Mouse (Mus musculus): Measurements from ENCODE around the gene Gse1. TPM values are rescaled to one million over a fixed set of nuclear protein-coding genes. Genes with fewer than 3 reads are reported as not detected.

The Gse1 gene
- 24.0 and 24.9 TPM in 2 replicates for polyA plus RNA-seq (2015; fragmentation: Nextera tagmentation; extraction: Ambion mirVana)

GRCm38 (mm10) chr8:120227891-120228591 is at the start of gene Gse1:
TSS of gene Gse1 (plus strand) at chr8:120228456.
- Histone ChIP-seq H3K9ac (peak within 1 kb of the TSS; percentile 71), H3K4me1 (peaks cover 76% of the 10 kb centered on the region), H3K27me3 (peaks cover 29% of the 10 kb centered on the region), H3K27ac (peak within 1 kb of the TSS; percentile 44), H3K4me3 (peak within 1 kb of the TSS; percentile 54), H3K36me3 (ENCODE audit: poor library complexity, severe bottlenecking) (no peaks in the 10 kb centered on the region), H3K4me2 (peak within 1 kb of the TSS; percentile 94), H3K9me3 (replicated peaks) (no peaks in the 10 kb centered on the region)
- WGBS = 0% methylated on average over 27 of the region's 52 CpGs
- ATAC-seq = peak; percentile 69

- peaks cover 44% of the 10 kb centered on the region for H3K4me1 ChIP-seq
- ATAC-seq = peak; percentile 72
- H3K4me2 ChIP-seq = peak overlapping the region; percentile 47
- no peak overlapping the region for H3K9ac ChIP-seq
- WGBS = under 1% methylated on average over 10 of the region's 10 CpGs
- H3K27me3 ChIP-seq = peaks cover 13% of the 10 kb centered on the region; the same call in 1 of the 2 replicates
- no peaks in the 10 kb centered on the region for H3K36me3 ChIP-seq (ENCODE audit: poor library complexity, severe bottlenecking)
- H3K27ac ChIP-seq = peak overlapping the region; percentile 25; the same call in 1 of the 2 replicates
- H3K9me3 ChIP-seq (replicated peaks) = no peaks in the 10 kb centered on the region
- H3K4me3 ChIP-seq = no peak overlapping the region
These were observed 49.2 kb upstream of the Gse1 start for GRCm38 (mm10) chr8:120179027-120179431.

GRCm38 (mm10) chr8:120180445-120180970 is 47.7 kb upstream of the Gse1 start:
- no peak overlapping the region for H3K4me3 ChIP-seq
- no peak for ATAC-seq
- no peaks in the 10 kb centered on the region for H3K27me3 ChIP-seq
- H3K9me3 ChIP-seq (replicated peaks) = no peaks in the 10 kb centered on the region
- H3K4me1 ChIP-seq = peaks cover 58% of the 10 kb centered on the region
- no peaks in the 10 kb centered on the region for H3K36me3 ChIP-seq (ENCODE audit: poor library complexity, severe bottlenecking)
- no peak overlapping the region for H3K27ac ChIP-seq
- no peak overlapping the region for H3K9ac ChIP-seq
- no peak overlapping the region for H3K4me2 ChIP-seq
- 35% methylated on average over 7 of the region's 7 CpGs for WGBS

GRCm38 (mm10) chr8:120181274-120181673 is 47.0 kb upstream of the Gse1 start:
- H3K4me3 ChIP-seq = no peak overlapping the region
- no peaks in the 10 kb centered on the region for H3K36me3 ChIP-seq (ENCODE audit: poor library complexity, severe bottlenecking)
- ATAC-seq = no peak
- 93% methylated on average over 5 of the region's 5 CpGs for WGBS
- no peak overlapping the region for H3K9ac ChIP-seq
- peaks cover 61% of the 10 kb centered on the region for H3K4me1 ChIP-seq
- H3K27ac ChIP-seq = no peak overlapping the region
- H3K4me2 ChIP-seq = no peak overlapping the region
- H3K9me3 ChIP-seq (replicated peaks) = no peaks in the 10 kb centered on the region
- no peaks in the 10 kb centered on the region for H3K27me3 ChIP-seq

- H3K4me2 ChIP-seq = no peak overlapping the region
- H3K4me3 ChIP-seq = no peak overlapping the region
- ATAC-seq = no peak
- no peak overlapping the region for H3K27ac ChIP-seq
- peaks cover 61% of the 10 kb centered on the region for H3K4me1 ChIP-seq
- no peaks in the 10 kb centered on the region for H3K27me3 ChIP-seq
- WGBS = 76% methylated on average over 4 of the region's 4 CpGs
- H3K36me3 ChIP-seq (ENCODE audit: poor library complexity, severe bottlenecking) = no peaks in the 10 kb centered on the region
- H3K9me3 ChIP-seq (replicated peaks) = no peaks in the 10 kb centered on the region
- H3K9ac ChIP-seq = no peak overlapping the region
These were observed 46.3 kb upstream of the Gse1 start for GRCm38 (mm10) chr8:120181861-120182414.

GRCm38 (mm10) chr8:120184366-120184765 is 43.9 kb upstream of the Gse1 start:
- Histone ChIP-seq H3K4me3 (no peak overlapping the region), H3K27ac (peak overlapping the region; percentile 44; the same call in 1 of the 2 replicates)
- 39% methylated on average over 9 of the region's 9 CpGs for WGBS

GRCm38 (mm10) chr8:120184850-120185792 is 43.1 kb upstream of the Gse1 start:
- Histone ChIP-seq H3K27me3 (no peaks in the 10 kb centered on the region), H3K4me2 (peak overlapping the region; percentile 17), H3K9me3 (replicated peaks) (no peaks in the 10 kb centered on the region), H3K4me3 (no peak overlapping the region), H3K27ac (peak overlapping the region; percentile 69), H3K36me3 (ENCODE audit: poor library complexity, severe bottlenecking) (no peaks in the 10 kb centered on the region), H3K9ac (peak overlapping the region; percentile 30), H3K4me1 (peaks cover 36% of the 10 kb centered on the region)
- peak; percentile 57; the same call in 1 of the 2 replicates for ATAC-seq
- 16% methylated on average over 16 of the region's 17 CpGs for WGBS

More at GRCm38 (mm10) chr8:120184366-120184765, 43.9 kb upstream of the Gse1 start:
- ATAC-seq = peak; percentile 28; the same call in 1 of the 2 replicates
- Histone ChIP-seq H3K27me3 (no peaks in the 10 kb centered on the region), H3K9me3 (replicated peaks) (no peaks in the 10 kb centered on the region), H3K36me3 (ENCODE audit: poor library complexity, severe bottlenecking) (no peaks in the 10 kb centered on the region), H3K4me1 (peaks cover 41% of the 10 kb centered on the region), H3K4me2 (no peak overlapping the region), H3K9ac (no peak overlapping the region)

GRCm38 (mm10) chr8:120186454-120186853 is 41.8 kb upstream of the Gse1 start:
- Histone ChIP-seq H3K27me3 (no peaks in the 10 kb centered on the region), H3K9me3 (replicated peaks) (no peaks in the 10 kb centered on the region), H3K27ac (no peak overlapping the region; the same call in 1 of the 2 replicates), H3K4me1 (peaks cover 40% of the 10 kb centered on the region), H3K4me3 (no peak overlapping the region), H3K9ac (no peak overlapping the region), H3K36me3 (ENCODE audit: poor library complexity, severe bottlenecking) (no peaks in the 10 kb centered on the region), H3K4me2 (no peak overlapping the region)
- WGBS = 69% methylated on average over 8 of the region's 8 CpGs
- ATAC-seq = no peak

- no peak overlapping the region for H3K27ac ChIP-seq
- no peaks in the 10 kb centered on the region for H3K36me3 ChIP-seq (ENCODE audit: poor library complexity, severe bottlenecking)
- WGBS = 89% methylated on average over 6 of the region's 6 CpGs
- H3K27me3 ChIP-seq = no peaks in the 10 kb centered on the region
- no peak overlapping the region for H3K4me3 ChIP-seq
- H3K9me3 ChIP-seq (replicated peaks) = no peaks in the 10 kb centered on the region
- peaks cover 46% of the 10 kb centered on the region for H3K4me1 ChIP-seq
- no peak overlapping the region for H3K4me2 ChIP-seq
- ATAC-seq = no peak
- no peak overlapping the region for H3K9ac ChIP-seq
These were observed 39.7 kb upstream of the Gse1 start for GRCm38 (mm10) chr8:120188510-120188909.

GRCm38 (mm10) chr8:120189440-120189839 is 38.8 kb upstream of the Gse1 start:
- H3K36me3 ChIP-seq (ENCODE audit: poor library complexity, severe bottlenecking) = no peaks in the 10 kb centered on the region
- no peaks in the 10 kb centered on the region for H3K27me3 ChIP-seq
- H3K9me3 ChIP-seq (replicated peaks) = no peaks in the 10 kb centered on the region
- no peak overlapping the region for H3K4me3 ChIP-seq
- H3K4me1 ChIP-seq = peaks cover 42% of the 10 kb centered on the region
- ATAC-seq = no peak
- no peak overlapping the region for H3K9ac ChIP-seq
- H3K4me2 ChIP-seq = no peak overlapping the region
- WGBS = 89% methylated on average over 6 of the region's 6 CpGs
- no peak overlapping the region for H3K27ac ChIP-seq

- 85% methylated on average over 17 of the region's 17 CpGs for WGBS
- no peak; the same call in 1 of the 2 replicates for ATAC-seq
These were observed 38.0 kb upstream of the Gse1 start for GRCm38 (mm10) chr8:120190107-120190809.

More at GRCm38 (mm10) chr8:120190107-120190809, 38.0 kb upstream of the Gse1 start:
- Histone ChIP-seq H3K4me2 (no peak overlapping the region), H3K4me3 (no peak overlapping the region), H3K4me1 (peaks cover 34% of the 10 kb centered on the region), H3K36me3 (ENCODE audit: poor library complexity, severe bottlenecking) (no peaks in the 10 kb centered on the region), H3K9me3 (replicated peaks) (no peaks in the 10 kb centered on the region), H3K9ac (no peak overlapping the region), H3K27me3 (no peaks in the 10 kb centered on the region), H3K27ac (no peak overlapping the region)
